Mouse (Mus musculus) kidney, adult 2 months (tissue): ENCODE results near the gene Nup85.

Experiments
- CTCF ChIP-seq: fragments of 200-500 bp; conservative IDR thresholded peaks from 2 replicates; pipeline ENCODE4 v1.5.1; 2011; ENCODE audit warnings: low read depth, mild to moderate bottlenecking, control low read depth, low read length, moderate library complexity, mixed read lengths; ENCODE audit not compliant: insufficient read depth, insufficient read length
- POLR2A ChIP-seq: fragments of 200-500 bp; IDR thresholded peaks from one replicate; pipeline ENCODE4 v1.6.1; 2011; ENCODE audit warnings: low read depth, low read length, control low read depth

DNA sequence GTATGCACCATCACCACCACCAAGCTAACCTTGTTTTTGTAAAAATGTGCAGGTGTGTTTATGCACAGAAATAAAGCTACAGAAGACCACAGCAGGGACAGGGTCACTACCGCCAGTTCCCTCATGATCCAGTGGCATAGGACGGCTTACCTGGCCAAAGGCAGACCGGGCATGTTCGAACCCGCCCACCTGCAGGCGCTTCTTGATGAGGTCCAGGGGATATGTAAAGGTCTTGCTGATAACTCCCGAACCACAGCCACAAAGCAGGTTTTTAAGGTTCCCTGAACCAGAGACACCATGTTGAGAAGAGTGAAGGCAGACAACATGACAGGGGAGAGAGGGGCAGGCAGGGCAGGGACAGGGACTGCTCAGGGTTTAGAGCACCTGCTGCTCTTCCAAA lies 52.1 kb downstream of the Nup85 start:
- TF ChIP-seq CTCF, result no peak
- TF ChIP-seq POLR2A, result no peak
